Mouse (Mus musculus): Measurements from ENCODE around the gene Rbfox1. TPM values are rescaled to one million over a fixed set of nuclear protein-coding genes. Genes with fewer than 3 reads are reported as not detected.

Rbfox1 gene
- polyA plus RNA-seq, 1 experiment from 2014 or later = 3.3 TPM

GRCm38 (mm10) chr16:6532077-6532995, 647.2 kb downstream of the Rbfox1 start:
- Histone ChIP-seq H3K4me2 (ENCODE audit: low read length) (no peak overlapping the region), H3K36me3 (ENCODE audit: insufficient read depth, low read length) (no peaks in the 10 kb centered on the region), H3K4me3 (replicated peaks; ENCODE audit: low read depth, low read length) (no peak overlapping the region), H3K27me3 (ENCODE audit: insufficient read depth, low read length) (no peaks in the 10 kb centered on the region), H3K9me3 (replicated peaks; ENCODE audit: low read length) (no peaks in the 10 kb centered on the region), H3K27ac (no peak overlapping the region), H3K9ac (ENCODE audit: low read depth, low read length) (no peak overlapping the region), H3K4me1 (replicated peaks; ENCODE audit: insufficient read depth, low read length) (no peaks in the 10 kb centered on the region)
- WGBS = 64% methylated on average over 9 of the region's 9 CpGs
- TF ChIP-seq CTCF (IDR thresholded peaks at IDR 0.05; ENCODE audit: low read depth) = no peak
- ATAC-seq (replicated peaks; ENCODE audit: low FRiP score, low read depth) (no peak), DNase-seq (ENCODE audit: low spot score) (no peak)

GRCm38 (mm10) chr16:6555776-6556175, 670.6 kb downstream of the Rbfox1 start:
- DNase-seq (ENCODE audit: low spot score) (no peak), ATAC-seq (replicated peaks; ENCODE audit: low FRiP score, low read depth) (no peak)
- Histone ChIP-seq H3K27ac (no peak overlapping the region), H3K4me1 (replicated peaks; ENCODE audit: insufficient read depth, low read length) (no peaks in the 10 kb centered on the region), H3K4me2 (ENCODE audit: low read length) (no peak overlapping the region), H3K27me3 (ENCODE audit: insufficient read depth, low read length) (no peaks in the 10 kb centered on the region), H3K9me3 (replicated peaks; ENCODE audit: low read length) (no peaks in the 10 kb centered on the region), H3K9ac (ENCODE audit: low read depth, low read length) (no peak overlapping the region), H3K36me3 (ENCODE audit: insufficient read depth, low read length) (no peaks in the 10 kb centered on the region), H3K4me3 (replicated peaks; ENCODE audit: low read depth, low read length) (no peak overlapping the region)
- no peak for TF ChIP-seq CTCF (IDR thresholded peaks at IDR 0.05; ENCODE audit: low read depth)
- 43% methylated on average over 4 of the region's 4 CpGs for WGBS

- no peak overlapping the region for H3K4me2 ChIP-seq (ENCODE audit: low read length)
- TF ChIP-seq CTCF (IDR thresholded peaks at IDR 0.05; ENCODE audit: low read depth) = no peak
- H3K27me3 ChIP-seq (ENCODE audit: insufficient read depth, low read length) = no peaks in the 10 kb centered on the region
- DNase-seq (ENCODE audit: low spot score) = no peak
- H3K27ac ChIP-seq = no peak overlapping the region
- H3K4me3 ChIP-seq (replicated peaks; ENCODE audit: low read depth, low read length) = no peak overlapping the region
- ATAC-seq (replicated peaks; ENCODE audit: low FRiP score, low read depth) = no peak
- H3K9ac ChIP-seq (ENCODE audit: low read depth, low read length) = no peak overlapping the region
- H3K4me1 ChIP-seq (replicated peaks; ENCODE audit: insufficient read depth, low read length) = no peaks in the 10 kb centered on the region
- H3K36me3 ChIP-seq (ENCODE audit: insufficient read depth, low read length) = no peaks in the 10 kb centered on the region
- H3K9me3 ChIP-seq (replicated peaks; ENCODE audit: low read length) = no peaks in the 10 kb centered on the region
- WGBS = 76% methylated on average over 1 of the region's 1 CpGs
Measured at GRCm38 (mm10) chr16:6557726-6558125, 672.6 kb downstream of the Rbfox1 start.

GRCm38 (mm10) chr16:6584700-6585099, 699.5 kb downstream of the Rbfox1 start:
- Histone ChIP-seq H3K9ac (ENCODE audit: low read depth, low read length) (no peak overlapping the region), H3K27me3 (ENCODE audit: insufficient read depth, low read length) (no peaks in the 10 kb centered on the region), H3K9me3 (replicated peaks; ENCODE audit: low read length) (no peaks in the 10 kb centered on the region), H3K27ac (no peak overlapping the region), H3K4me1 (replicated peaks; ENCODE audit: insufficient read depth, low read length) (no peaks in the 10 kb centered on the region), H3K36me3 (ENCODE audit: insufficient read depth, low read length) (no peaks in the 10 kb centered on the region), H3K4me3 (replicated peaks; ENCODE audit: low read depth, low read length) (no peak overlapping the region), H3K4me2 (ENCODE audit: low read length) (no peak overlapping the region)
- no peak for TF ChIP-seq CTCF (IDR thresholded peaks at IDR 0.05; ENCODE audit: low read depth)
- ATAC-seq (replicated peaks; ENCODE audit: low FRiP score, low read depth) (no peak), DNase-seq (ENCODE audit: low spot score) (no peak)
- 91% methylated on average over 2 of the region's 2 CpGs for WGBS

- TF ChIP-seq CTCF (IDR thresholded peaks at IDR 0.05; ENCODE audit: low read depth) = no peak
- Histone ChIP-seq H3K4me2 (ENCODE audit: low read length) (no peak overlapping the region), H3K9ac (ENCODE audit: low read depth, low read length) (no peak overlapping the region), H3K4me1 (replicated peaks; ENCODE audit: insufficient read depth, low read length) (no peaks in the 10 kb centered on the region), H3K27ac (no peak overlapping the region), H3K27me3 (ENCODE audit: insufficient read depth, low read length) (no peaks in the 10 kb centered on the region), H3K36me3 (ENCODE audit: insufficient read depth, low read length) (no peaks in the 10 kb centered on the region), H3K4me3 (replicated peaks; ENCODE audit: low read depth, low read length) (no peak overlapping the region), H3K9me3 (replicated peaks; ENCODE audit: low read length) (no peaks in the 10 kb centered on the region)
- no peak for ATAC-seq (replicated peaks; ENCODE audit: low FRiP score, low read depth)
- WGBS = 95% methylated on average over 1 of the region's 1 CpGs
- no peak for DNase-seq (ENCODE audit: low spot score)
Measured at GRCm38 (mm10) chr16:6585204-6585603, 700.0 kb downstream of the Rbfox1 start.

GRCm38 (mm10) chr16:6616526-6616925, 731.4 kb downstream of the Rbfox1 start:
- H3K27ac ChIP-seq = no peak overlapping the region
- WGBS = 76% methylated on average over 1 of the region's 1 CpGs
- no peaks in the 10 kb centered on the region for H3K9me3 ChIP-seq (replicated peaks; ENCODE audit: low read length)
- H3K27me3 ChIP-seq (ENCODE audit: insufficient read depth, low read length) = no peaks in the 10 kb centered on the region
- no peaks in the 10 kb centered on the region for H3K4me1 ChIP-seq (replicated peaks; ENCODE audit: insufficient read depth, low read length)
- H3K4me2 ChIP-seq (ENCODE audit: low read length) = no peak overlapping the region
- no peak for ATAC-seq (replicated peaks; ENCODE audit: low FRiP score, low read depth)
- no peaks in the 10 kb centered on the region for H3K36me3 ChIP-seq (ENCODE audit: insufficient read depth, low read length)
- H3K4me3 ChIP-seq (replicated peaks; ENCODE audit: low read depth, low read length) = no peak overlapping the region
- no peak overlapping the region for H3K9ac ChIP-seq (ENCODE audit: low read depth, low read length)
- no peak for TF ChIP-seq CTCF (IDR thresholded peaks at IDR 0.05; ENCODE audit: low read depth)
- no peak for DNase-seq (ENCODE audit: low spot score)

Data from kidney, postnatal 0 days (tissue).